Mouse (Mus musculus) ES-E14 (cell line): ENCODE measurements around the gene Rab5b.

Experiments
- CHD2 ChIP-seq: IDR thresholded peaks from 2 replicates; pipeline ENCODE4 v1.6.1; 2014; ENCODE audit warnings: mild to moderate bottlenecking, low read depth, low read length, inconsistent platforms
- ZC3H11A ChIP-seq: IDR thresholded peaks from 2 replicates; pipeline ENCODE4 v1.6.1; 2012; ENCODE audit warnings: low read depth, mild to moderate bottlenecking, inconsistent platforms, low read length, borderline replicate concordance
- ZNF384 ChIP-seq: IDR thresholded peaks from 2 replicates; pipeline ENCODE4 v1.6.1; 2012; ENCODE audit warnings: low read depth, low read length, inconsistent platforms

DNA sequence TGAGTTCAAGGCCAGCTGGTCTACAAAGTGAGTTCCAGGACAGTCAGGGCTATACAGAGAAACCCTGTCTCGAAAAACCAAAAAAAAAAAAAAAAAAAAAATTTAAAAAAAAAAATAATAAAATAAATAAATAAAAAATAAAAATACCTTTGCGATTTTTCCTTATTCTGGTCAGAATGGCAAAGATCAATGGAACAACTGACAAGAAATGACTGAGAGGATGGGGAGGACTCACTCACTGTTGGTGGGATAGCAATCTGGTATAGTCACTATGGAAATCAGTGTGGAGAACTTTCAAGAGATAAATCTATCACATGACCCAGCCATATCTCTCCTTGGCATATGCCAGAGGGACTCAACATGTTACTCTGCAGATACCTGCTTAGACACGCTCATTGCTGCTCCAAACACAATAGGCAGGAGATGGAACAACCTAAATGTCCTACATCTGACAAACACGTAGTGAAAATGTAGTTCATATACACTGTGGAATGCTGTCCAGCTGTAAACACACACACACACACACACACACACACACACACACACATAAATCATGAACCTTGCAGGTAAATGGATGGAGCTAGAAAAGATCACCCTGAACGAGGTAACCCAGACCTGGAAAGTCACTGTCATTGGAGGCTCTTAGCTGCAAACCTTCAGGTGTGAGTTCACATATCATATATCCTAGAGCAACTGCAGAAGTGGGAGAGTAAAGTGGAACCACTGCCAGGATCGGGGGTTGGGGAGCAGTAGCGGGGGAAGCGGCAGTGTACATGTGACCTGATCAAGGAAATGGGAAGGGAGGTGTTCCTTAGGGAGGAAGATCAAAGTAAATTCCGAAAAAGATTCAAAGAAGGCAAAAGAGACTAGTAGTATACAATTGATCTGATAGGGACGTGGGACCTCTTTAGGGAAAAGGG lies 68.4 kb downstream of the Rab5b start:
- TF ChIP-seq ZC3H11A (no peak), CHD2 (no peak), ZNF384 (peak; percentile 51)
